Comparison of ENCODE assay signal across 24 mouse cellular contexts in genomic region chr6:117567691-117568090, GRCm38 (mm10).
"Had no signal": no experiment of that assay in that cellular context is flagged by ENCODE, and none has a peak within 500 bp of the region (broad histone marks: within the 10 kb centered on the region; RNA-seq: fewer than 3 reads in every experiment).

No protein-coding gene starts in this region.

- H3K4me3 ChIP-seq: heart, adult 2 months; heart, embryonic 15.5 days; hindbrain, embryonic 13.5 days; hindbrain, embryonic 15.5 days; kidney, embryonic 15.5 days; limb, embryonic 13.5 days; limb, embryonic 15.5 days; liver, embryonic 12.5 days had no signal

- H3K9ac ChIP-seq: heart, embryonic 15.5 days; hindbrain, embryonic 13.5 days; hindbrain, embryonic 15.5 days; kidney, embryonic 15.5 days; limb, embryonic 13.5 days; limb, embryonic 15.5 days; liver, embryonic 12.5 days; liver, embryonic 14.5 days had no signal

- H3K27ac ChIP-seq: heart, adult 2 months; hindbrain, embryonic 13.5 days; hindbrain, embryonic 15.5 days; hindbrain, postnatal 0 days; kidney, embryonic 15.5 days; kidney, postnatal 0 days; limb, embryonic 13.5 days; limb, embryonic 15.5 days; liver, embryonic 12.5 days; liver, embryonic 14.5 days had no signal

- H3K4me2 ChIP-seq: heart, embryonic 11.5 days; heart, embryonic 15.5 days; hindbrain, embryonic 13.5 days; hindbrain, embryonic 15.5 days; kidney, embryonic 15.5 days; limb, embryonic 13.5 days; limb, embryonic 15.5 days; liver, embryonic 12.5 days had no signal

- ATAC-seq: hindbrain, postnatal 0 days; intestine, embryonic 16.5 days; liver, embryonic 12.5 days had no signal

- H3K9me3 ChIP-seq: heart, embryonic 15.5 days; hindbrain, embryonic 13.5 days; hindbrain, embryonic 15.5 days; kidney, embryonic 15.5 days; limb, embryonic 13.5 days; limb, embryonic 15.5 days; liver, embryonic 12.5 days had no signal

- DNase-seq: gastrocnemius, postnatal 14 days; gastrocnemius, postnatal 36 days; heart, adult 2 months; heart, postnatal 36 days; kidney, adult 11 months; kidney, adult 2 months; kidney, adult 9 months; kidney, postnatal 14 days; kidney, postnatal 36 days; layer of hippocampus, adult 9-11 months; layer of hippocampus, postnatal 36 days; left cerebral cortex, postnatal 4 days had no signal

- H3K27me3 ChIP-seq: hindbrain, embryonic 13.5 days; hindbrain, embryonic 15.5 days; limb, embryonic 13.5 days; limb, embryonic 15.5 days; liver, embryonic 12.5 days had no signal

- H3K36me3 ChIP-seq: heart, embryonic 15.5 days; hindbrain, embryonic 13.5 days; hindbrain, embryonic 15.5 days; kidney, embryonic 15.5 days; limb, embryonic 13.5 days; limb, embryonic 15.5 days; liver, embryonic 12.5 days had no signal

- H3K4me1 ChIP-seq: liver, embryonic 12.5 days had no signal
